Mouse (Mus musculus) left cerebral cortex, adult 11 months (tissue): Measurements from ENCODE around the gene Rnf138rt1.

Source experiments
- DNase-seq: peaks from one replicate; pipeline ENCODE4 v3.0.0; 2022; ENCODE audit warnings: low spot score

Rnf138rt1 gene

DNA sequence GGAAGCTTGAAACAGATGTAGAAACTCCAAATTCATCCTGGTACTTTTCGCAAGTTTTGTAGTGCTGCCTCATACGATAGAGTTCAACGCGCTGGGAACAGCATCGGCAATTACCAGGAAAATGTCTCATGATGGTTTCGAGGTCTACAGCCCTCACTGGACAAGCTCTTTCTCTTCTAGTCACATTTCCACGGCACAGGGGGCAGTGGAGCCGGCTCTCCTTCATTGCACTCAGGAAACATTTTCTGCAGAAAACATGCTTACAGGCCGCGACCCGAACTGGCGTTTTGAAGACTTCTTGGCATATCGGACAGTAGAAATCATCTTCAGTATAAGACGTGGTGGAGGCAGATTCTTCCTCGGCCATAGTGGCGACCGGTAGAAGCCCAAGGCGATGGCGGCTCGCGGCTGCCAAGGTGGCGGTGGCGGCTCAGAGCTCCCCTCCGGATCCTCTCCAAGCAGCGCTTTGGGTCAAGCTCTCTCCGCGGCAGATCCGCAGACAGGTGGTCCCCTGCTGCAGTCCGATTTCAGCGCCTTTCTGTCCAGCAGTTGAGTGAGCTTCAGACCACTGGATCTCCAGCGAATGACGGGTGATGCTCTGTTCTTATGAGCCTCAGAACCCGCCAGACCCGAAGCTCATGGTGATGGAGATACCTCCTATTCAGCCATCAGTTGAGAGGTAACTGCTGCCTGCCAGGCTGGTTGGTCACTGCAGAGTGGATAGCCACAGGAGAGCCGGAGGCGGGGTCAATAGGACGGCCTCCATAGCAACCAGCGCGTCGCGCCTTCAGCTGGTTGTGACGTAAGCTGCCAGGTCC, at the start of gene Rnf138rt1:
Rnf138rt1 (minus strand) TSS at position 713 of the 818 bp plus-strand sequence.
- no peak for DNase-seq

DNA sequence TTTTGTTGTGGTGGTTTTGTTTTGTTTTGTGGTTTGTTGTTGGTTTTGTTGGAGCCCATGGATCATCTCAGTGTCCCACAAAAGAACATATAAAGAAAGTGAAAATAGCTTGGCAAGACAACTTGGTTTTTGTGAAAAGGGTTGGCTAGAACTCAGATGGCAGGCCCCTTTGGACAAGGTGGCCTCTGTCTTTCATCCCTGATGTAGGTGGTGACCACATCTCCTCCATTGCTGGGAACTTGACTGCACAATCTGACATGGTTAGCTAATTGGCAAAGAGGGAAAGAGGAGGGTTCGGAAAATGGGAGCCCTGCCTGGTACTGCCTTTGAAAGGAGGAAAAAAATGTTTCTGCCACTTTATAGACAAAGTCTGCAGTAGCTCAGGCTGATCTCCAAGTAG, 46.1 kb upstream of the Rnf138rt1 start:
- no peak for DNase-seq

GRCm38 (mm10) chrX:163766290-163766689, 5.2 kb upstream of the Rnf138rt1 start:
- DNase-seq, result no peak

DNA sequence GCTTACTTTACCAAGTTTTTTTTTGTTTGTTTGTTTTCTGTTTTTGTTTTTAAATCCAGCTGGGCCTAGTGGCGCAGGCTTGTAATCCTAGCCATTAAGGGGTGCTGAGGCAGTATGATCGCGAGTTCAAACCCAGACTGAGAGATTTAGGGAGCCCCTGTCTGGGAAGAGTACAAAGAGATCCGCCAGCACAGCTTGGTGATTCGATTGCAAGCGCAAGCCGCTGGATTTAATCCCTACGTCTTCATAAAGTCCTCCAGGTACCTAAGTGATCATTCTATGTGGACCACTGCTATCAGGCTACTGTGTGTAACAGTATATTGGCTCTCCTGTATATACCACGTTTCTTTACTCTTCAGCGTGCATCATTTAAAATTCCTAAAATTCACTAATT, 303 bp upstream of the Rnf138rt1 start:
- no peak for DNase-seq

DNA sequence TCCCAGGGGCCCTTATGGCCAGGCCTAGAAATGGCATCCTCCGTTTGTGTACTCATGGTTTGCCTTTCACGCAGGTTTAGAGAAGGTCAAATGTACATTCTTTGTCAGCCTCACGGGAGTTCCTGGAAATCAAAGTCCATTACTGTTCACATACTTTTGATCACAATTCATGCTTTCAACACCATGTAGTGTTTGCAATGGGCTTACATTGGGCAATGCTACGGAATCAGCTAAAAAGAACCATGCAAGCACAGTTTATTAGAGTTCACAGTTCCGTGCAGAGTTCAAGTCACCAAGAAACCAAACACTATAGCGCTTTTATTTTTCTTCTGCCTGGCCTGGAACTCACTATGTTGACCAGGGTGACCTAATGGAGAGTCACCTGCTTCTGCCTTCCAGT, 15.1 kb downstream of the Rnf138rt1 start:
- no peak for DNase-seq

- no peak for DNase-seq
Measured at GRCm38 (mm10) chrX:163743896-163744295, 17.2 kb downstream of the Rnf138rt1 start.

GRCm38 (mm10) chrX:163738904-163739303, 22.2 kb downstream of the Rnf138rt1 start:
- DNase-seq, result no peak

- DNase-seq, result no peak
Measured at GRCm38 (mm10) chrX:163734145-163734544, 27.0 kb downstream of the Rnf138rt1 start.

DNA sequence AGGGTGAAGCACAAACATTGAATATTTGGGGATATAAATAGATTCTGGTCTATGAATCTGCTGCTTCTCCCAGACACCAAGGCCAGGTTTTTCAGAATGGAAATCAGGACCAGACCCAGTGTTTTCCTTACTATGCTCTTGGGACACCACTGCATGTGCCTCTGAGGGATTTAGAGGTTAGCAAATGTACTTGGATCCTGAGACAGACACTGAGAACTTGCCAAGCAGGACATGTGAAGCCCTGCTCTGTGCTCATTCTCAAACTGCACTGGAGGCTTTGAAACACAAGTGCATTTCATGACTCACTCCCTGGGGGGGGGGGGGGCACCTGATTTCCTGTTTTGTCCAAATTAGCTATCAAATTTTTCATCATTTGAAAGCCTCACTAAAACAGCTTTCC, 37.5 kb downstream of the Rnf138rt1 start:
- no peak for DNase-seq

GRCm38 (mm10) chrX:163722785-163723577, 38.1 kb downstream of the Rnf138rt1 start:
- DNase-seq, result no peak

GRCm38 (mm10) chrX:163720597-163720996, 40.5 kb downstream of the Rnf138rt1 start:
- no peak for DNase-seq
